Comparison of ENCODE assay signal across 15 mouse cellular contexts in the genomic region with DNA sequence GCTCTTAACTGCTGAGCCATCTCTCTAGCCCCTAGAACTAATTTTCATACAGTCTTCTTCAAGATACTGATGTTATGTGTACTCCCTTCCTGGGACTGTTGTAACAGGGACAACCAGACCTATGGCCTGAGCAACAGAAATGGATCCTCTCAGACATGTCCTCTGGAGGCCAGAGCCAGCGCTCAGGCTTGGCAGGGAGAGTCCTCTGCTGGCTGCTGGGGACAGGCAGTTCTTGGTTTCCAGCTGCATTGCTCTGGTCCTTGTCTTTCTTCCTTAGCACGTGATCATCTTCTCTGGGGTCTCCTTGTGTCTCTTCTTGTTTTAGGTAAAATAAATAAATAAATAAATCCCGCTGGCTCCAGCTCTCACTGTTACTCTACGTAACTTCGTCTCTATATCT.
"Had no signal": no experiment of that assay in that cellular context is flagged by ENCODE, and none has a peak within 500 bp of the region (broad histone marks: within the 10 kb centered on the region; RNA-seq: fewer than 3 reads in every experiment).

No protein-coding gene starts in this region.

- H3K27me3 ChIP-seq: midbrain, embryonic 12.5 days; neural tube, embryonic 12.5 days; stomach, embryonic 15.5 days had no signal

- H3K36me3 ChIP-seq: midbrain, embryonic 10.5 days; midbrain, embryonic 12.5 days; neural tube, embryonic 12.5 days; stomach, embryonic 15.5 days had no signal

- ATAC-seq: midbrain, embryonic 16.5 days had no signal

- H3K4me3 ChIP-seq: midbrain, embryonic 10.5 days; midbrain, embryonic 12.5 days; neural tube, embryonic 12.5 days; stomach, embryonic 15.5 days had no signal

- H3K9me3 ChIP-seq: midbrain, embryonic 10.5 days; midbrain, embryonic 12.5 days; neural tube, embryonic 12.5 days; stomach, embryonic 15.5 days had no signal

- H3K27ac ChIP-seq: midbrain, embryonic 10.5 days; midbrain, embryonic 12.5 days; neural tube, embryonic 12.5 days; stomach, embryonic 15.5 days; stomach, postnatal 0 days had no signal

- H3K9ac ChIP-seq: lung, embryonic 14.5 days; midbrain, embryonic 12.5 days; neural tube, embryonic 12.5 days; stomach, embryonic 15.5 days had no signal

- H3K4me2 ChIP-seq: lung, embryonic 14.5 days; midbrain, embryonic 12.5 days; neural tube, embryonic 12.5 days; stomach, embryonic 15.5 days had no signal

- DNase-seq: lung, adult 18-20 months; lung, embryonic 14.5 days; lung, postnatal 10 days; lung, postnatal 4 days; midbrain, embryonic 14.5 days; right cerebral cortex, postnatal 14 days; thymus, adult 2 months; thymus, postnatal 25 days; thymus, postnatal 4 days had no signal
